Mouse (Mus musculus): ENCODE data around the gene F3. TPM values are rescaled to one million over a fixed set of nuclear protein-coding genes. Genes with fewer than 3 reads are reported as not detected.
"Not testable (repeated sequence)": the region's sequence is repeated elsewhere in the genome, so short reads cannot be mapped to it uniquely, and the experiment has no call there.

F3 gene
- polyA plus RNA-seq, 1 experiment from 2014 or later = 7.8 TPM

- ATAC-seq (replicated peaks; ENCODE audit: insufficient number of reproducible peaks, low FRiP score, low TSS enrichment) = no peak
- 60% methylated on average over 2 of the region's 2 CpGs for WGBS (ENCODE audit: insufficient replicate concordance)
- no peak overlapping the region for H3K27ac ChIP-seq (ENCODE audit: low read depth, low read length)
Observed at GRCm38 (mm10) chr3:121737901-121738300, 14.6 kb downstream of the F3 start.

GRCm38 (mm10) chr3:121738742-121739342, 15.5 kb downstream of the F3 start:
- H3K9ac ChIP-seq (ENCODE audit: low read depth, low read length) = no peak overlapping the region
- H3K4me3 ChIP-seq (ENCODE audit: low read depth, low read length) = no peak overlapping the region
- H3K36me3 ChIP-seq (ENCODE audit: control insufficient read depth, insufficient read depth, low read length) = no peaks in the 10 kb centered on the region
- no peak overlapping the region for H3K27ac ChIP-seq (ENCODE audit: low read depth, low read length)
- no peaks in the 10 kb centered on the region for H3K9me3 ChIP-seq (replicated peaks; ENCODE audit: control insufficient read depth, low read length)
- no peaks in the 10 kb centered on the region for H3K27me3 ChIP-seq (ENCODE audit: control insufficient read depth, insufficient read depth, low read length)
- 64% methylated on average over 9 of the region's 9 CpGs for WGBS (ENCODE audit: insufficient replicate concordance)
- H3K4me1 ChIP-seq (ENCODE audit: control insufficient read depth, insufficient read depth, low read length) = peaks cover 11% of the 10 kb centered on the region
- ATAC-seq (replicated peaks; ENCODE audit: insufficient number of reproducible peaks, low FRiP score, low TSS enrichment) = no peak
- H3K4me2 ChIP-seq = no peak overlapping the region

More at GRCm38 (mm10) chr3:121737901-121738300, 14.6 kb downstream of the F3 start:
- no peaks in the 10 kb centered on the region for H3K9me3 ChIP-seq (replicated peaks; ENCODE audit: control insufficient read depth, low read length)
- no peak overlapping the region for H3K4me2 ChIP-seq
- H3K27me3 ChIP-seq (ENCODE audit: control insufficient read depth, insufficient read depth, low read length) = no peaks in the 10 kb centered on the region
- H3K36me3 ChIP-seq (ENCODE audit: control insufficient read depth, insufficient read depth, low read length) = no peaks in the 10 kb centered on the region
- no peak overlapping the region for H3K9ac ChIP-seq (ENCODE audit: low read depth, low read length)
- H3K4me3 ChIP-seq (ENCODE audit: low read depth, low read length) = no peak overlapping the region
- H3K4me1 ChIP-seq (ENCODE audit: control insufficient read depth, insufficient read depth, low read length) = peaks cover 11% of the 10 kb centered on the region

GRCm38 (mm10) chr3:121739489-121740213, 16.3 kb downstream of the F3 start:
- no peaks in the 10 kb centered on the region for H3K27me3 ChIP-seq (ENCODE audit: control insufficient read depth, insufficient read depth, low read length)
- 34% methylated on average over 17 of the region's 17 CpGs for WGBS (ENCODE audit: insufficient replicate concordance)
- peaks cover 11% of the 10 kb centered on the region for H3K4me1 ChIP-seq (ENCODE audit: control insufficient read depth, insufficient read depth, low read length)
- H3K27ac ChIP-seq (ENCODE audit: low read depth, low read length) = no peak overlapping the region
- no peaks in the 10 kb centered on the region for H3K36me3 ChIP-seq (ENCODE audit: control insufficient read depth, insufficient read depth, low read length)
- H3K9ac ChIP-seq (ENCODE audit: low read depth, low read length) = no peak overlapping the region
- no peaks in the 10 kb centered on the region for H3K9me3 ChIP-seq (replicated peaks; ENCODE audit: control insufficient read depth, low read length)
- no peak overlapping the region for H3K4me2 ChIP-seq
- no peak for ATAC-seq (replicated peaks; ENCODE audit: insufficient number of reproducible peaks, low FRiP score, low TSS enrichment)
- H3K4me3 ChIP-seq (ENCODE audit: low read depth, low read length) = no peak overlapping the region

GRCm38 (mm10) chr3:121741186-121741848, 18.0 kb downstream of the F3 start:
- not testable (repeated sequence) for H3K4me3 ChIP-seq (ENCODE audit: low read depth, low read length); H3K36me3 ChIP-seq (ENCODE audit: control insufficient read depth, insufficient read depth, low read length); H3K4me1 ChIP-seq (ENCODE audit: control insufficient read depth, insufficient read depth, low read length); H3K27me3 ChIP-seq (ENCODE audit: control insufficient read depth, insufficient read depth, low read length); H3K9me3 ChIP-seq (replicated peaks; ENCODE audit: control insufficient read depth, low read length); ATAC-seq (replicated peaks; ENCODE audit: insufficient number of reproducible peaks, low FRiP score, low TSS enrichment); H3K27ac ChIP-seq (ENCODE audit: low read depth, low read length); H3K9ac ChIP-seq (ENCODE audit: low read depth, low read length); H3K4me2 ChIP-seq
- WGBS (ENCODE audit: insufficient replicate concordance) = 83% methylated on average over 4 of the region's 4 CpGs

GRCm38 (mm10) chr3:121754319-121755090, 31.2 kb downstream of the F3 start:
- H3K9me3 ChIP-seq (replicated peaks; ENCODE audit: control insufficient read depth, low read length); H3K4me3 ChIP-seq (ENCODE audit: low read depth, low read length); ATAC-seq (replicated peaks; ENCODE audit: insufficient number of reproducible peaks, low FRiP score, low TSS enrichment); H3K4me2 ChIP-seq; H3K36me3 ChIP-seq (ENCODE audit: control insufficient read depth, insufficient read depth, low read length); H3K27me3 ChIP-seq (ENCODE audit: control insufficient read depth, insufficient read depth, low read length); H3K4me1 ChIP-seq (ENCODE audit: control insufficient read depth, insufficient read depth, low read length); H3K9ac ChIP-seq (ENCODE audit: low read depth, low read length); H3K27ac ChIP-seq (ENCODE audit: low read depth, low read length): not testable (repeated sequence)
- 83% methylated on average over 10 of the region's 10 CpGs for WGBS (ENCODE audit: insufficient replicate concordance)

GRCm38 (mm10) chr3:121755152-121755551, 31.8 kb downstream of the F3 start:
- Histone ChIP-seq H3K36me3 (ENCODE audit: control insufficient read depth, insufficient read depth, low read length) (no peaks in the 10 kb centered on the region), H3K9me3 (replicated peaks; ENCODE audit: control insufficient read depth, low read length) (no peaks in the 10 kb centered on the region), H3K4me1 (ENCODE audit: control insufficient read depth, insufficient read depth, low read length) (no peaks in the 10 kb centered on the region), H3K4me3 (ENCODE audit: low read depth, low read length) (no peak overlapping the region), H3K27me3 (ENCODE audit: control insufficient read depth, insufficient read depth, low read length) (no peaks in the 10 kb centered on the region), H3K9ac (ENCODE audit: low read depth, low read length) (no peak overlapping the region), H3K27ac (ENCODE audit: low read depth, low read length) (no peak overlapping the region), H3K4me2 (no peak overlapping the region)
- 44% methylated on average over 3 of the region's 3 CpGs for WGBS (ENCODE audit: insufficient replicate concordance)
- ATAC-seq (replicated peaks; ENCODE audit: insufficient number of reproducible peaks, low FRiP score, low TSS enrichment) = no peak

GRCm38 (mm10) chr3:121758373-121758772, 35.0 kb downstream of the F3 start:
- Histone ChIP-seq H3K9ac (ENCODE audit: low read depth, low read length) (no peak overlapping the region), H3K27ac (ENCODE audit: low read depth, low read length) (no peak overlapping the region), H3K4me2 (no peak overlapping the region), H3K9me3 (replicated peaks; ENCODE audit: control insufficient read depth, low read length) (no peaks in the 10 kb centered on the region), H3K27me3 (ENCODE audit: control insufficient read depth, insufficient read depth, low read length) (no peaks in the 10 kb centered on the region), H3K4me3 (ENCODE audit: low read depth, low read length) (no peak overlapping the region), H3K36me3 (ENCODE audit: control insufficient read depth, insufficient read depth, low read length) (no peaks in the 10 kb centered on the region), H3K4me1 (ENCODE audit: control insufficient read depth, insufficient read depth, low read length) (no peaks in the 10 kb centered on the region)
- ATAC-seq (replicated peaks; ENCODE audit: insufficient number of reproducible peaks, low FRiP score, low TSS enrichment) = no peak
- WGBS (ENCODE audit: insufficient replicate concordance) = 54% methylated on average over 7 of the region's 7 CpGs

- no peaks in the 10 kb centered on the region for H3K9me3 ChIP-seq (replicated peaks; ENCODE audit: control insufficient read depth, low read length)
- no peak overlapping the region for H3K4me3 ChIP-seq (ENCODE audit: low read depth, low read length)
- H3K36me3 ChIP-seq (ENCODE audit: control insufficient read depth, insufficient read depth, low read length) = peaks cover 8% of the 10 kb centered on the region
- no peaks in the 10 kb centered on the region for H3K27me3 ChIP-seq (ENCODE audit: control insufficient read depth, insufficient read depth, low read length)
- H3K4me2 ChIP-seq = no peak overlapping the region
- no peak for ATAC-seq (replicated peaks; ENCODE audit: insufficient number of reproducible peaks, low FRiP score, low TSS enrichment)
- no peak overlapping the region for H3K9ac ChIP-seq (ENCODE audit: low read depth, low read length)
- H3K27ac ChIP-seq (ENCODE audit: low read depth, low read length) = no peak overlapping the region
- H3K4me1 ChIP-seq (ENCODE audit: control insufficient read depth, insufficient read depth, low read length) = no peaks in the 10 kb centered on the region
- 63% methylated on average over 4 of the region's 4 CpGs for WGBS (ENCODE audit: insufficient replicate concordance)
Observed at GRCm38 (mm10) chr3:121762056-121762852, 38.9 kb downstream of the F3 start.

All from heart, embryonic 11.5 days (tissue).